11 mouse cellular contexts compared by ENCODE assay signal in the genomic region with DNA sequence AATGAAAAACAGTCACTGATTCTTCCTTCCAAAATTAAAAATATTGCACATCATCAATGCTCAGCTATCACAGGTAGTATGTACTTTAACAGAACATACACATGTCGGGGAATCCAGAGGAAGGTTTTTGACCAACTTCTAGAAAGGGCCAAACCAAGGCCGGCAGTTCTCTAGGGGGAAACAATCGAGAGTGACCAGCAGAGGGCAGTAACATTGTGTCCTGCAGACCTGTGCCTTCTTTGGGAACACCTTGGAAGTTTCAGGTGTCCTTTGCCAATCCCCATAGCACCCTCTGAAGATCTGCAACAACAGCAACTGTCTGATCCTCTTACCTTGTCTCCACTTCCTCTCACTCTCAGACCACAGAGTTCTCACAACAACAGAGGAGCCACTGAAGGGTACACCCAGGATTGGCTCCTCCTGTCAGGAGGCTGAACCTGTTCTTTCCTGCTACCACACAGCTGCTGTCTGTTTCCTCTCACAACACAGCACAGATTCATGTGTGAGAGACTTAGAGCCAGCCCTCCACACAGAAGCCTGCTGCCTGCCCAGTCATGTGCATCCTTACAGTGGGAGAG. TPM values are rescaled to one million over a fixed set of nuclear protein-coding genes. Genes with fewer than 3 reads are reported as not detected.
DNase-seq lines count a peak whose midpoint lies in the region; ATAC-seq and TF ChIP-seq lines count a peak whose summit lies in the region.
"Not testable (repeated sequence)": the region's sequence is repeated elsewhere in the genome, so short reads cannot be mapped to it uniquely, and the experiment has no call there.
"Had no signal": no experiment of that assay in that cellular context is flagged by ENCODE, and none has a peak within 500 bp of the region (broad histone marks: within the 10 kb centered on the region; RNA-seq: fewer than 3 reads in every experiment).

No protein-coding gene starts in this region.

- DNase-seq in 3T3-L1 (ENCODE audit: low read depth, low spot score) = peak; percentile 32
- peak; percentile 10 for DNase-seq in MN1 (ENCODE audit: low spot score)
- peak; percentile 1 for DNase-seq in brain, embryonic 14.5 days (ENCODE audit: low read depth)
- DNase-seq in forelimb bud, embryonic 11.5 days (ENCODE audit: low read depth, low spot score) = peak; percentile 12
- DNase-seq in kidney, adult 9 months = peak; percentile 2
- peak; percentile 17 for DNase-seq in liver, postnatal 0 days
- peak; percentile 69 for DNase-seq in naive thymus-derived CD4-positive, alpha-beta T cell, adult 2 months (ENCODE audit: low read depth)
- DNase-seq in thymus, postnatal 14 days = peak; percentile 55

- not testable (repeated sequence) for H3K9me3 ChIP-seq in liver, postnatal 0 days (ENCODE audit: low read length)

- not testable (repeated sequence) for H3K27ac ChIP-seq in liver, postnatal 0 days (ENCODE audit: low read depth)

- H3K27me3 ChIP-seq in liver, postnatal 0 days (ENCODE audit: insufficient read depth, low read length) = not testable (repeated sequence)

- 31% methylated on average over 3 of the region's 3 CpGs for WGBS in liver, postnatal 0 days (ENCODE audit: insufficient replicate concordance)

- H3K9ac ChIP-seq in liver, postnatal 0 days (replicated peaks) = not testable (repeated sequence)

- TF ChIP-seq EP300 in liver, postnatal 0 days (IDR thresholded peaks at IDR 0.05; ENCODE audit: low read depth) = not testable (repeated sequence)

- TF ChIP-seq CTCF in brain, embryonic 14.5 days (IDR thresholded peaks at IDR 0.05; ENCODE audit: borderline replicate concordance, extremely low read depth, insufficient read depth, insufficient read length) = peak; percentile 41; the same call in 1 of the 2 replicates
- peak; percentile 46; the same call in 1 of the 2 replicates for TF ChIP-seq CTCF in liver, postnatal 0 days (IDR thresholded peaks at IDR 0.05; ENCODE audit: low read depth)

- H3K4me3 ChIP-seq in liver, postnatal 0 days (ENCODE audit: low read depth, low read length) = not testable (repeated sequence)

- TF ChIP-seq POLR2A in brain, embryonic 14.5 days (IDR thresholded peaks at IDR 0.05; ENCODE audit: borderline replicate concordance, extremely low read depth, insufficient read depth, insufficient read length, poor library complexity, severe bottlenecking) = not testable (repeated sequence)

- not testable (repeated sequence) for H3K36me3 ChIP-seq in liver, postnatal 0 days (replicated peaks; ENCODE audit: insufficient read depth, low read length)

- not testable (repeated sequence) for H3K4me2 ChIP-seq in liver, postnatal 0 days (ENCODE audit: low read depth, low read length)

- H3K4me1 ChIP-seq in liver, postnatal 0 days (ENCODE audit: insufficient read depth) = not testable (repeated sequence)

- ATAC-seq in liver, postnatal 0 days = not testable (repeated sequence)

RNA-seq across cellular contexts. Expression of a gene that starts 13.5 kb away (rescaled TPM):
- polyA plus RNA-seq in brain, embryonic 14.5 days (2012; rRNA removed) = 0.01 TPM in 1 of 2 replicates, not detected in the other
- polyA plus RNA-seq in liver, postnatal 0 days (2015; fragmentation: Nextera tagmentation; extraction: Ambion mirVana) = 0.27 and 1.2 TPM in 2 replicates
- polyA plus RNA-seq: activated CD4-positive, CD25-positive, alpha-beta regulatory T cell, adult 4 months; midbrain, embryonic 12.5 days; neural tube, embryonic 12.5 days had no signal

Comparison
In these comparisons a context has a peak if more than half of its experiments do, and no peak if none do; other contexts are left out.
1. DNase-seq: peak in every context shown above with its lines; median percentile 69 in naive thymus-derived CD4-positive, alpha-beta T cell, adult 2 months; 55 in thymus, postnatal 14 days; 32 in 3T3-L1; 17 in liver, postnatal 0 days; 12 in forelimb bud, embryonic 11.5 days; 10 in MN1; 2 in kidney, adult 9 months; 1 in brain, embryonic 14.5 days.